Mouse (Mus musculus): ENCODE data around the gene Tnc. TPM values are rescaled to one million over a fixed set of nuclear protein-coding genes. Genes with fewer than 3 reads are reported as not detected.

Tnc gene
- polyA plus RNA-seq, 1 experiment from 2014 or later, result 5.0 TPM

DNA sequence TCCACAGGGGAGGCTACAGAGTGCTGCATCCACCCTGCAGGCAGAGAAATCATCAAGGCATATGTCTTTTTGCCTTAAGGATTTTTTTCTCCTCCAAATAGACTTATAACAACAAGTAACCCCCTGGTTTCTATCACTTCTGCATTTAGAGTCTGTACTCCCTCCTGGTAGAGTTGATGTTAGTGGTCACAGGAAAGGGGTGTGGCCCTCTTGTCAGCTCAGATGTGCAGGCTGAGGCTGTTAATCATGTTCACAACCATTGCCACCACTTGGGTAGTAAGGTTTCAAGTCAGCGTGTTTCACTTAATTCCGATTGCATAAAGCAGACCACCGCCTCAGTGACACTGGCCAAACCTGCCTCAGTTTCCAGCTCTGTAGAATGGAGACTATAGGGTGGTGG, 103.9 kb downstream of the Tnc start:
- no peaks in the 10 kb centered on the region for H3K27me3 ChIP-seq (ENCODE audit: low read depth, poor library complexity, severe bottlenecking)
- DNase-seq (ENCODE audit: low spot score), result no peak
- H3K4me1 ChIP-seq, result no peaks in the 10 kb centered on the region
- H3K4me3 ChIP-seq, result no peak overlapping the region
- H3K9me3 ChIP-seq (replicated peaks), result no peaks in the 10 kb centered on the region
- H3K36me3 ChIP-seq, result no peaks in the 10 kb centered on the region
- H3K27ac ChIP-seq, result no peak overlapping the region
- 82% methylated on average over 3 of the region's 3 CpGs for WGBS

DNA sequence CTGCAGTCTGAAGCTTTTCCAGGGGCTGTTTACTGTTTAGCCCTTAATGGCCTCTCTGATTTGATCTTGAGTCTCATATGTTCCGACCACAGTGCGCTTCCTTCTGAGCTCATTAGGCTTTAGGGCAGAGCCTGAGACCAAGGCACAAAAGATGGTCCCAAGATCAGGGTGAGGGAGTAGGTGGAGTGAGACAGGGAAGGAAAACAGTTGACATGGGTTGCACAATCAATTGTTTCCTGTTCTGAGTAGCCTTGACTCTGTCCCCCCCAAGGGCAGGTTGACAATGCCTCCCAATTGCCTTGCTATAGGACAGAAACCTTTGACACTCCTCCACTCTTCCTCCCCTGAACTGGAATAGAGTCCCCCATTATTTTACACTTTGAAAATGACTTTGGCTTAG, 105.4 kb downstream of the Tnc start:
- H3K9me3 ChIP-seq (replicated peaks), result no peaks in the 10 kb centered on the region
- no peak overlapping the region for H3K27ac ChIP-seq
- H3K4me3 ChIP-seq, result no peak overlapping the region
- no peak for DNase-seq (ENCODE audit: low spot score)
- no peaks in the 10 kb centered on the region for H3K4me1 ChIP-seq
- H3K27me3 ChIP-seq (ENCODE audit: low read depth, poor library complexity, severe bottlenecking), result no peaks in the 10 kb centered on the region
- H3K36me3 ChIP-seq, result no peaks in the 10 kb centered on the region
- 94% methylated on average over 2 of the region's 2 CpGs for WGBS

DNA sequence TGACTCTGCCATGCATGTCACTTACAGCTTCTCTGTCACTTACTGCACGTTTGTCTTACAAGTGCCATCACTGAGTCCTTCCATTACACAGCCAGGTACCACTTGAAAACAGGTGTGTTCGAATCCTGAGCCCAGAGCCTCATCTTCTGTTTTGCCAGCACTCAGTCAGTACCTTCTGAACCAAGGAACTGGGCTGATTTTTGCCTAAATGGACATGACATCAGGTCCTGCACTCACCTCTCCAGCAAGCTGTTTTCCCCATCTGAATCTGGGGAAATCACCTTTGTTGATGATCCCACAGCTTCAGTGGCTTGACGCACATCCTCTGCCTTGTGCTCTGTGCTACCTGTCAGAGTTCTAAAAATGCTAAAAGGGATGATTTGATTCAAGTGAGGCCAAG, 107.4 kb downstream of the Tnc start:
- Histone ChIP-seq H3K27ac (no peak overlapping the region), H3K27me3 (ENCODE audit: low read depth, poor library complexity, severe bottlenecking) (no peaks in the 10 kb centered on the region), H3K9me3 (replicated peaks) (no peaks in the 10 kb centered on the region), H3K36me3 (no peaks in the 10 kb centered on the region), H3K4me1 (no peaks in the 10 kb centered on the region), H3K4me3 (no peak overlapping the region)
- WGBS, result 83% methylated on average over 3 of the region's 3 CpGs
- no peak for DNase-seq (ENCODE audit: low spot score)

DNA sequence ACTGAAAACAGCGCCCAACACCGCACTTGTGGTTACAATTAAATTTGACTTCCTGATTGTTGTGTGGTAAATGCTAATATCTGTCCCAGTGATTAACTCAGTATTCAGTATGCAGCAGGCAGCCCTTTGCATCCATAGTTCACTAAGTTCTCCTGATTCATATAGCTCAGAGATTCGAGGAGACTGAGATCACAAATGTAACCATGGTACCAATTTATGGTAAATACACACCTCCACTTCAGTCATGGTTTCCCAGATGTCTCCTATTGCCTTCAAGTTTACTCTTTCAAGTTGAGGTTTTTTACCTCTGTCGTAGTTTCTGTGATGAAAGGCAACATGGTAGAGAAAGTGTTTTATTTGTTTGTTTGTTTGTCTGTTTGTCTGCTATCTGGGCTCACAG, 110.9 kb downstream of the Tnc start:
- Histone ChIP-seq H3K4me1 (no peaks in the 10 kb centered on the region), H3K4me3 (no peak overlapping the region), H3K27me3 (ENCODE audit: low read depth, poor library complexity, severe bottlenecking) (no peaks in the 10 kb centered on the region), H3K36me3 (no peaks in the 10 kb centered on the region), H3K27ac (no peak overlapping the region), H3K9me3 (replicated peaks) (no peaks in the 10 kb centered on the region)
- 90% methylated on average over 4 of the region's 4 CpGs for WGBS
- DNase-seq (ENCODE audit: low spot score), result no peak

DNA sequence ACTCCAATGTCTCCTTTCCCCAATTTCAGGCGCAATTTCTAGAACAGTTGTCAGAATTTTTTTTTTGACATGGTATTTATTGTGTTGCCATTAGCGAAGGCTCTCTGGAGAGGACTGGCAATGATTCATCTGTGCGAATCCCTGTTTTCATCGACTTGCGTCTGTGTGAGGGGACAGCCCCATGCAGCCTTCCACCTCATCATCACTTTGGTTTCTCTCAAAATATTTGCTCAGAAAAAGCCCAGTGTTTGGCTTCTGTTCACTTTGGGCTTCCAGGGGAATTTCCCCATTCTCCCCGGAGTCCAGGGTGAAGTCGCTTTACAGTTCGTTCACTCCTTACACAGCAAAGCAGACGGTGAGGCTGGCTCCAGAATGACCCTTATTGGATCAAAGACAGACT, 111.5 kb downstream of the Tnc start:
- no peaks in the 10 kb centered on the region for H3K27me3 ChIP-seq (ENCODE audit: low read depth, poor library complexity, severe bottlenecking)
- no peak overlapping the region for H3K4me3 ChIP-seq
- H3K9me3 ChIP-seq (replicated peaks), result no peaks in the 10 kb centered on the region
- DNase-seq (ENCODE audit: low spot score), result no peak
- no peak overlapping the region for H3K27ac ChIP-seq
- 89% methylated on average over 9 of the region's 9 CpGs for WGBS
- H3K36me3 ChIP-seq, result no peaks in the 10 kb centered on the region
- no peaks in the 10 kb centered on the region for H3K4me1 ChIP-seq

DNA sequence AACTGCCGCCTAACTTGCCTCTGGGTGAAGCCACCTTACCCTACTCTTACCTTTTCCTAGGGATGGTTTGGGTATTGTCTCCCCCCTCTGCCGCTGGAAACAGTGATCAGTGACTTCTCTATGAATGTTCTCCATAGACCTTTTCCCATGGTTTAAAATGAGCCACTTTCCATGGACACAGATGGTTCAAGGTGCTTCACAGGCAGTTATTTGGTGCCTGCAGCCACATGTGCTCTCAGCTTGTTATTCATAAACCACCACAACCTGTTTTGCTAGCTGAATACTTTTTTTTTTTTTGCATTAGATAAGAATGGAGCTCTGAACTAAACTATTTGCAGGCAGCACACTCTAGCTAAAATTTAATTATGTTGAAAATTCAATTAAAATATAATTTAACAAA, 116.0 kb downstream of the Tnc start:
- Histone ChIP-seq H3K4me3 (no peak overlapping the region), H3K9me3 (replicated peaks) (no peaks in the 10 kb centered on the region), H3K4me1 (no peaks in the 10 kb centered on the region; the same call in 1 of the 2 replicates), H3K27ac (no peak overlapping the region), H3K36me3 (no peaks in the 10 kb centered on the region), H3K27me3 (ENCODE audit: low read depth, poor library complexity, severe bottlenecking) (no peaks in the 10 kb centered on the region)
- WGBS, result 90% methylated on average over 2 of the region's 2 CpGs
- DNase-seq (ENCODE audit: low spot score), result no peak

DNA sequence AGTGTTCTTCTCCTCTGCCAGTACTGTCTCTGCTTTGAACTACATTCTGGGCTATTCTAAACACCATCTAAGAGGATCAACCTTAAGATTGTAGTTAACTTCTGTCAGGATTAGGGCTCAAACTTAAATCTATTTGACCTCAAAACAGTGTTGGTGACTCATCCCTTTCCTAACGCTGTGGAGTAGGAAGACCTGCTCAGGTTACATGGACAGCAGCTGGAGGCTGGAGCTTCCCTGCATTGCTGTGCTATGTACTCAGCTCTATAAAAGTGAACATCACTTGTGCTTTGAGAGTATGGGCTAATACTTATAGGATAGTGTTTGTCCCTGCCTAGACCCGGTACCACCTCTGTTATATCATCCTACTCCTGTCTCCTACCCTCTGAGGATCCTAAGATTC, 117.3 kb downstream of the Tnc start:
- H3K4me1 ChIP-seq, result no peaks in the 10 kb centered on the region; the same call in 1 of the 2 replicates
- no peak overlapping the region for H3K4me3 ChIP-seq
- no peak for DNase-seq (ENCODE audit: low spot score)
- H3K36me3 ChIP-seq, result no peaks in the 10 kb centered on the region
- 66% methylated on average over 2 of the region's 2 CpGs for WGBS
- no peaks in the 10 kb centered on the region for H3K9me3 ChIP-seq (replicated peaks)
- no peaks in the 10 kb centered on the region for H3K27me3 ChIP-seq (ENCODE audit: low read depth, poor library complexity, severe bottlenecking)
- H3K27ac ChIP-seq, result no peak overlapping the region

DNA sequence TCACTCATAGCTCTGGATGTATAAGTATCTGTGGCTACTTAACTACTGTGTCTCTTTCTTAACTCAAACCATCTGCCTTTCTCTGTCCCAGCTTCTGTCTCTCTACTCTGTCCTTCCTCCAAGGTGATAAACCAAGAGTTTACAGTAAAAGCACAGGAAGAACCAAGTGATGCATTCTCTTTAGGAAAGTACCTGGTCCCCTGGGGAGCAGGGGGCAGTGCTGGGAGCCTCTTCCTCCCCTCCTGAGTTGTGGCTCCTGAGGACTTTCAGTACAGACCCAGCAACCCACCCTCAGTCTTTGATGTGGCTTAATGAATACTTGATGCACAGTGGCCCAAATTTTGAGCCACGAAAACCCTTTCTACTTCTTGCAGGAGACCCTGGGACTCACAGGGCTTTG, 118.6 kb downstream of the Tnc start:
- 76% methylated on average over 1 of the region's 1 CpGs for WGBS
- H3K27ac ChIP-seq, result no peak overlapping the region

DNA sequence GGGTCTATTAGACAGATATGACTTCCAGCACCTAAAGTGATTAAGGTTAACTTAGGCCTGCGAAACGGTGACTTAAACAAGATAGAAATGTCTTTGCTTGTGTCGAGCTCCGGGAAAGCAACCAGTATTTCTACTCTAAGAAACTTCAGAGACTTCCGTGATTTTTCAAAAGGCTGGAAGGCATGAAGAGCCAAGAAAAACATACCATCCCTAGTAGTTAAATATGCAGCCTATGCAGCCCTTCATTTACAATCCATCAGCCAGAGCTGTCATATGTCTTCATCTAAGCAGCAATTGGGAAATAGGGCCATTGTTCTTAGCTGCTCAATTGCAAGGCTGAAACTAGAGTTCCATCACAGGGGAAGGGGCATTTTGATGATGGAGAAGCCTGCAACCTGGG, 129.6 kb downstream of the Tnc start:
- H3K27me3 ChIP-seq (ENCODE audit: low read depth, poor library complexity, severe bottlenecking), result no peaks in the 10 kb centered on the region
- no peaks in the 10 kb centered on the region for H3K9me3 ChIP-seq (replicated peaks)
- no peaks in the 10 kb centered on the region for H3K36me3 ChIP-seq
- no peak overlapping the region for H3K27ac ChIP-seq
- WGBS, result 88% methylated on average over 5 of the region's 5 CpGs
- no peak for DNase-seq (ENCODE audit: low spot score)
- H3K4me1 ChIP-seq, result no peaks in the 10 kb centered on the region
- H3K4me3 ChIP-seq, result no peak overlapping the region

More for the DNA sequence above, 118.6 kb downstream of the Tnc start:
- H3K9me3 ChIP-seq (replicated peaks), result no peaks in the 10 kb centered on the region
- H3K36me3 ChIP-seq, result no peaks in the 10 kb centered on the region
- DNase-seq (ENCODE audit: low spot score), result no peak
- H3K4me1 ChIP-seq, result no peaks in the 10 kb centered on the region; the same call in 1 of the 2 replicates
- H3K4me3 ChIP-seq, result no peak overlapping the region
- no peaks in the 10 kb centered on the region for H3K27me3 ChIP-seq (ENCODE audit: low read depth, poor library complexity, severe bottlenecking)

DNA sequence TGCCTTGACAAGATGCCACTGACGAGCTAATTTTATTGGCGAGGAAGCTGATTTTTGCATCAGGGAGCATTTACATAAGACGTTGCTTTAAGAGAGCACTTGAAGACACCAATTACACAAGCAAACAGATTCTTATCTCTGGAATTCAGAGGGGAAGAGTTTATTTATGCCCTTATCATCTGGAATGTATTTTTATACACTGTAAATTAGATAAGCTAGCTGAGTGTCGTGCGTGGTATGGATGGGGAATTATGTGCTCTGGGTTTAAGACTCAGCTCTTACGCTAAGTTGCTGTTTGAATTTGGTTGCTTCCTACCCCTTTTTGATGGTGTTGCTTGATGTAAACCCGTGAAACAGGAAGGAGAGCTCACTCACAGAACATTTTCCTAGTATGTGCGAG, 130.1 kb downstream of the Tnc start:
- no peak for DNase-seq (ENCODE audit: low spot score)
- H3K27me3 ChIP-seq (ENCODE audit: low read depth, poor library complexity, severe bottlenecking), result no peaks in the 10 kb centered on the region
- no peak overlapping the region for H3K4me3 ChIP-seq
- no peak overlapping the region for H3K27ac ChIP-seq
- no peaks in the 10 kb centered on the region for H3K36me3 ChIP-seq
- 78% methylated on average over 8 of the region's 8 CpGs for WGBS
- H3K4me1 ChIP-seq, result no peaks in the 10 kb centered on the region
- H3K9me3 ChIP-seq (replicated peaks), result no peaks in the 10 kb centered on the region

DNA sequence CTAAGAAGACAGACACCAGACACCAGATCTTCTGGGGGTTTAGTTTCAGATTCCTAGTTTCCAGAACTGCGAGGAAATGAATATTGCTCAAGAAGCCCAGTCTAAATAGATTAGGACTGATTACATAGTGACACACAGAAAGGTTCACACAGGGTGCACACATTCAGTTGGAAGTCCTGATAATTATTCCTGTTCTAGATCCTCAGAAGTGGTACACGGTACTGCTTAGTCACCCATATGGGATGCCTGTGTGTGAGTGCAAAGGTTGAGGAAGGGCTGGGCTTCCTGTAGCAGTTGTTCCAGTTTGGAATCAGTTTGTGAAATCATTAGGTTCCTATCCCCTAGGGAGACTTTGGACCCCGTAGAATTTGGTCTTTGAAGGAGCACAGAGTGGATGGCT, 130.5 kb downstream of the Tnc start:
- H3K36me3 ChIP-seq, result no peaks in the 10 kb centered on the region
- no peaks in the 10 kb centered on the region for H3K9me3 ChIP-seq (replicated peaks)
- WGBS, result 86% methylated on average over 3 of the region's 3 CpGs
- H3K4me3 ChIP-seq, result no peak overlapping the region
- DNase-seq (ENCODE audit: low spot score), result no peak
- H3K27me3 ChIP-seq (ENCODE audit: low read depth, poor library complexity, severe bottlenecking), result no peaks in the 10 kb centered on the region
- H3K27ac ChIP-seq, result no peak overlapping the region
- H3K4me1 ChIP-seq, result no peaks in the 10 kb centered on the region

Other genes starting within 250 kb of the Tnc start
- not detected in 2 replicates for gene Tnfsf8, start 185.7 kb downstream of the Tnc start, polyA plus RNA-seq (2016; fragmentation: Nextera tagmentation; extraction: Ambion mirVana)